ENCODE assay signal across 15 mouse cellular contexts in genomic region chr11:117923279-117923678, GRCm38 (mm10). TPM values are rescaled to one million over a fixed set of nuclear protein-coding genes. Genes with fewer than 3 reads are reported as not detected.
A peak's percentile ranks its signal among the peaks of the same experiment; 100 is the strongest.
DNase-seq lines count a peak whose midpoint lies in the region; ATAC-seq lines count a peak whose summit lies in the region.
"Had no signal": no experiment of that assay in that cellular context is flagged by ENCODE, and none has a peak within 500 bp of the region (broad histone marks: within the 10 kb centered on the region; RNA-seq: fewer than 3 reads in every experiment).

No protein-coding gene starts in this region.

- 88% methylated on average over 11 of the region's 11 CpGs for WGBS in forebrain, embryonic 10.5 days
- WGBS in forebrain, embryonic 12.5 days, result 88% methylated on average over 11 of the region's 11 CpGs
- WGBS in kidney, embryonic 15.5 days, result 69% methylated on average over 11 of the region's 11 CpGs

- H3K4me1 ChIP-seq in forebrain, embryonic 10.5 days, result peaks cover 39% of the 10 kb centered on the region
- H3K4me1 ChIP-seq in forebrain, embryonic 12.5 days, result peaks cover 16% of the 10 kb centered on the region; the same call in 1 of the 2 replicates
- peaks cover 11% of the 10 kb centered on the region for H3K4me1 ChIP-seq in kidney, embryonic 15.5 days

- ATAC-seq in forebrain, embryonic 12.5 days (ENCODE audit: low FRiP score), result no peak
- no peak; the same call in 1 of the 2 replicates for ATAC-seq in kidney, embryonic 15.5 days (replicated peaks; ENCODE audit: low FRiP score)

- no peak overlapping the region for H3K4me3 ChIP-seq in forebrain, embryonic 10.5 days
- no peak overlapping the region for H3K4me3 ChIP-seq in forebrain, embryonic 12.5 days (replicated peaks)
- no peak overlapping the region for H3K4me3 ChIP-seq in kidney, embryonic 15.5 days (replicated peaks)
- H3K4me3 ChIP-seq: heart, embryonic 15.5 days; midbrain, embryonic 12.5 days had no signal

- H3K9me3 ChIP-seq in forebrain, embryonic 10.5 days, result no peaks in the 10 kb centered on the region
- no peaks in the 10 kb centered on the region for H3K9me3 ChIP-seq in forebrain, embryonic 12.5 days
- H3K9me3 ChIP-seq in kidney, embryonic 15.5 days (replicated peaks), result no peaks in the 10 kb centered on the region
- H3K9me3 ChIP-seq: heart, embryonic 15.5 days; midbrain, embryonic 12.5 days had no signal

- DNase-seq in forebrain, embryonic 10.5 days (ENCODE audit: extremely low spot score, low spot score), result no peak
- DNase-seq in kidney, postnatal 36 days, result no peak
- peak; percentile 44 for DNase-seq in 3134 (ENCODE audit: extremely low read depth, insufficient read length, low spot score)
- peak; percentile 57 to 81 for DNase-seq in gastrocnemius, adult 8-10 months (ENCODE audit: low spot score in 2 of 2)
- DNase-seq in urinary bladder, postnatal 25 days (ENCODE audit: low spot score), result no peak
- DNase-seq in lung, adult 18-20 months, result no peak
- DNase-seq: cerebellum, postnatal 25 days; kidney, postnatal 14 days; lung, postnatal 36 days; thymus, postnatal 25 days had no signal

- H3K27me3 ChIP-seq in forebrain, embryonic 10.5 days (ENCODE audit: poor library complexity, severe bottlenecking), result peaks cover 7% of the 10 kb centered on the region
- peaks cover 5% of the 10 kb centered on the region; the same call in 1 of the 2 replicates for H3K27me3 ChIP-seq in forebrain, embryonic 12.5 days
- H3K27me3 ChIP-seq in kidney, embryonic 15.5 days, result no peaks in the 10 kb centered on the region
- H3K27me3 ChIP-seq: heart, embryonic 15.5 days had no signal

- peak overlapping the region; percentile 58; the same call in 1 of the 2 replicates for H3K27ac ChIP-seq in forebrain, embryonic 10.5 days
- no peak overlapping the region for H3K27ac ChIP-seq in forebrain, embryonic 12.5 days
- H3K27ac ChIP-seq in kidney, embryonic 15.5 days, result 0 out of 2 replicates have a peak overlapping the region, but pooled peaks have one; percentile 8
- H3K27ac ChIP-seq: heart, embryonic 15.5 days; liver, embryonic 14.5 days; midbrain, embryonic 12.5 days had no signal

- no peak overlapping the region for H3K4me2 ChIP-seq in forebrain, embryonic 12.5 days
- no peak overlapping the region for H3K4me2 ChIP-seq in kidney, embryonic 15.5 days
- H3K4me2 ChIP-seq: heart, embryonic 15.5 days; midbrain, embryonic 12.5 days had no signal

- H3K36me3 ChIP-seq in forebrain, embryonic 10.5 days (replicated peaks), result no peaks in the 10 kb centered on the region
- no peaks in the 10 kb centered on the region for H3K36me3 ChIP-seq in forebrain, embryonic 12.5 days (replicated peaks)
- no peaks in the 10 kb centered on the region for H3K36me3 ChIP-seq in kidney, embryonic 15.5 days
- H3K36me3 ChIP-seq: heart, embryonic 15.5 days; midbrain, embryonic 12.5 days had no signal

- H3K9ac ChIP-seq in forebrain, embryonic 12.5 days, result no peak overlapping the region
- no peak overlapping the region for H3K9ac ChIP-seq in kidney, embryonic 15.5 days
- H3K9ac ChIP-seq: heart, embryonic 15.5 days; liver, embryonic 14.5 days; midbrain, embryonic 12.5 days had no signal

RNA-seq across cellular contexts. Expression of gene Socs3, which starts 46.6 kb away (rescaled TPM):
- polyA plus RNA-seq in forebrain, embryonic 10.5 days (2016; fragmentation: Nextera tagmentation; extraction: Ambion mirVana), result 13.6 and 14.7 TPM in 2 replicates
- 13.5 and 14.7 TPM in 2 replicates for polyA plus RNA-seq in forebrain, embryonic 12.5 days (2016; fragmentation: Nextera tagmentation; extraction: Ambion mirVana)
- polyA plus RNA-seq in kidney, embryonic 15.5 days (2015; fragmentation: Nextera tagmentation; extraction: Ambion mirVana), result 14.1 and 15.2 TPM in 2 replicates
- 1 to 10 TPM; 1.9 to 3.3 (median 2.5) TPM for total RNA-seq in gastrocnemius, adult 8-10 months (2022)

RNA-seq across cellular contexts. Expression of gene Tha1, which starts 50.0 kb away (rescaled TPM):
- 4.4 and 6.4 TPM in 2 replicates for polyA plus RNA-seq in forebrain, embryonic 10.5 days (2016; fragmentation: Nextera tagmentation; extraction: Ambion mirVana)
- 2.9 and 3.9 TPM in 2 replicates for polyA plus RNA-seq in forebrain, embryonic 12.5 days (2016; fragmentation: Nextera tagmentation; extraction: Ambion mirVana)
- polyA plus RNA-seq in kidney, embryonic 15.5 days (2015; fragmentation: Nextera tagmentation; extraction: Ambion mirVana), result 5.3 TPM in 2 replicates
- 1 to 10 TPM; 2.7 to 3.8 (median 3.4) TPM for total RNA-seq in gastrocnemius, adult 8-10 months (2022)

Comparison
In these comparisons a context has a peak if more than half of its experiments do, and no peak if none do; other contexts are left out.
1. DNase-seq: peak in 3134 (single experiment) and gastrocnemius, adult 8-10 months (2 of 2); none in forebrain, embryonic 10.5 days (single experiment), kidney, postnatal 36 days (0 of 2), urinary bladder, postnatal 25 days (single experiment) and lung, adult 18-20 months (0 of 2).